Mouse (Mus musculus) thymus, postnatal 0 days (tissue): Measurements from ENCODE around the gene Mpi. TPM values are rescaled to one million over a fixed set of nuclear protein-coding genes. Genes with fewer than 3 reads are reported as not detected.
A peak's percentile ranks its signal among the peaks of the same experiment; 100 is the strongest.

Source experiments
- DNase-seq: peaks from one replicate; pipeline ENCODE4 v3.0.0-alpha.2; 2015; ENCODE audit warnings: low spot score
- polyA plus RNA-seq: library from polyadenylated mRNA; unstranded; fragments of >200 nt; fragmentation: Nextera tagmentation; extraction: Ambion mirVana; gene quantifications from 2 replicates; pipeline ENCODE4 v1.2.1, GENCODE M21; 2015

The Mpi gene
- polyA plus RNA-seq, 1 experiment from 2014 or later = 20.9 TPM

- DNase-seq = no peak
These were observed 10.4 kb upstream of the Mpi start for GRCm38 (mm10) chr9:57562896-57563372.

GRCm38 (mm10) chr9:57561711-57562099 is 9.1 kb upstream of the Mpi start:
- DNase-seq = peak; percentile 30

- peak; percentile 89 for DNase-seq
These were observed 8.5 kb upstream of the Mpi start, which contains the start of gene Scamp2 for GRCm38 (mm10) chr9:57560861-57561710. Scamp2 (plus strand) TSS chr9:57560943.

GRCm38 (mm10) chr9:57560263-57560662 is 7.7 kb upstream of the Mpi start:
- DNase-seq = no peak

- no peak for DNase-seq
These were observed 7.0 kb upstream of the Mpi start for GRCm38 (mm10) chr9:57559568-57559967.

GRCm38 (mm10) chr9:57558625-57559024 is 6.1 kb upstream of the Mpi start:
- DNase-seq = no peak

GRCm38 (mm10) chr9:57557215-57557614 is 4.7 kb upstream of the Mpi start:
- DNase-seq = no peak

- DNase-seq = no peak
These were observed 2.2 kb upstream of the Mpi start for GRCm38 (mm10) chr9:57554753-57555152.

- DNase-seq = no peak
These were observed 556 bp upstream of the Mpi start for GRCm38 (mm10) chr9:57553119-57553518.

- no peak for DNase-seq
These were observed 2.3 kb downstream of the Mpi start for GRCm38 (mm10) chr9:57550126-57550862.

- no peak for DNase-seq
These were observed 3.4 kb downstream of the Mpi start for GRCm38 (mm10) chr9:57549186-57549585.

GRCm38 (mm10) chr9:57547869-57548268 is 4.7 kb downstream of the Mpi start:
- DNase-seq = no peak

- DNase-seq = no peak
These were observed 5.3 kb downstream of the Mpi start for GRCm38 (mm10) chr9:57547287-57547686.

- DNase-seq = no peak
These were observed 8.6 kb downstream of the Mpi start for GRCm38 (mm10) chr9:57543951-57544350.

GRCm38 (mm10) chr9:57541312-57541711 is 11.3 kb downstream of the Mpi start:
- DNase-seq = peak; percentile 52

- no peak for DNase-seq
These were observed 13.0 kb downstream of the Mpi start for GRCm38 (mm10) chr9:57539550-57539949.

GRCm38 (mm10) chr9:57537728-57538181 is 14.8 kb downstream of the Mpi start:
- no peak for DNase-seq

- peak; percentile 87 for DNase-seq
These were observed 15.4 kb downstream of the Mpi start, which contains the start of gene Fam219b for GRCm38 (mm10) chr9:57537044-57537727. Fam219b (plus strand) TSS chr9:57537528.

- DNase-seq = no peak
These were observed 16.2 kb downstream of the Mpi start for GRCm38 (mm10) chr9:57536362-57536761.

- DNase-seq = no peak
These were observed 20.6 kb downstream of the Mpi start for GRCm38 (mm10) chr9:57531946-57532345.

GRCm38 (mm10) chr9:57526435-57526834 is 26.1 kb downstream of the Mpi start:
- DNase-seq = no peak

GRCm38 (mm10) chr9:57525516-57525915 is 27.0 kb downstream of the Mpi start:
- DNase-seq = no peak
